Mouse (Mus musculus) limb, embryonic 10.5 days (tissue): ENCODE data around the gene C1ql3. TPM values are rescaled to one million over a fixed set of nuclear protein-coding genes. Genes with fewer than 3 reads are reported as not detected.

Experiments used
- DNase-seq: peaks from one replicate; pipeline ENCODE4 v3.0.0-alpha.2; 2017; ENCODE audit warnings: low spot score
- H3K27ac ChIP-seq: fragments of 300-500 bp; sonication (generic); 2 replicates; pipeline ENCODE4 v1.5.1; 2016; ENCODE audit warnings: mild to moderate bottlenecking
- H3K27me3 ChIP-seq: fragments of 300-500 bp; sonication (generic); 2 replicates; pipeline ENCODE4 v1.6.1; 2016; ENCODE audit warnings: low read depth, mild to moderate bottlenecking; ENCODE audit not compliant: poor library complexity, severe bottlenecking
- H3K36me3 ChIP-seq: fragments of 300-500 bp; sonication (generic); 2 replicates; pipeline ENCODE4 v1.6.1; 2016; ENCODE audit warnings: mild to moderate bottlenecking, moderate library complexity
- H3K4me1 ChIP-seq: fragments of 300-500 bp; sonication (generic); 2 replicates; pipeline ENCODE4 v1.6.1; 2016
- H3K4me3 ChIP-seq: fragments of 300-500 bp; sonication (generic); 2 replicates; pipeline ENCODE4 v1.5.1; 2016; ENCODE audit warnings: mild to moderate bottlenecking, moderate library complexity
- H3K9me3 ChIP-seq: fragments of 300-500 bp; sonication (generic); replicated peaks from 2 replicates; pipeline ENCODE4 v1.6.1; 2016; ENCODE audit warnings: mild to moderate bottlenecking
- WGBS: fragments of 180-500 bp; shearing (Covaris S2); methylation state at CpG from one replicate; pipeline ENCODE4 v1.1.7; 2016; 5-methylcytosine and 5-hydroxymethylcytosine counted together
- polyA plus RNA-seq: library from polyadenylated mRNA; unstranded; fragments of >200 nt; fragmentation: Nextera tagmentation; extraction: Ambion mirVana; gene quantifications from 2 replicates; pipeline ENCODE4 v1.2.1, GENCODE M21; 2016

The C1ql3 gene
- polyA plus RNA-seq, 1 experiment from 2014 or later, result 0.09 TPM

GRCm38 (mm10) chr2:13008433-13008832 is 3.2 kb downstream of the C1ql3 start:
- 71% methylated on average over 1 of the region's 1 CpGs for WGBS
- H3K4me3 ChIP-seq, result no peak overlapping the region
- H3K4me1 ChIP-seq, result peaks cover 29% of the 10 kb centered on the region
- no peak for DNase-seq
- H3K27ac ChIP-seq, result no peak overlapping the region
- H3K27me3 ChIP-seq, result peaks cover 56% of the 10 kb centered on the region
- H3K9me3 ChIP-seq, result no peaks in the 10 kb centered on the region
- H3K36me3 ChIP-seq, result no peaks in the 10 kb centered on the region

- Histone ChIP-seq H3K27me3 (no peaks in the 10 kb centered on the region), H3K9me3 (no peaks in the 10 kb centered on the region), H3K36me3 (no peaks in the 10 kb centered on the region), H3K4me3 (no peak overlapping the region), H3K27ac (no peak overlapping the region), H3K4me1 (no peaks in the 10 kb centered on the region)
- WGBS, result 78% methylated on average over 2 of the region's 2 CpGs
- DNase-seq, result no peak
These were observed 11.6 kb downstream of the C1ql3 start for GRCm38 (mm10) chr2:13000026-13000425.

- 69% methylated on average over 4 of the region's 4 CpGs for WGBS
- Histone ChIP-seq H3K27me3 (no peaks in the 10 kb centered on the region), H3K9me3 (no peaks in the 10 kb centered on the region), H3K4me1 (peaks cover 5% of the 10 kb centered on the region), H3K27ac (no peak overlapping the region), H3K36me3 (no peaks in the 10 kb centered on the region), H3K4me3 (no peak overlapping the region)
- DNase-seq, result no peak
These were observed 26.5 kb downstream of the C1ql3 start for GRCm38 (mm10) chr2:12984901-12985732.

GRCm38 (mm10) chr2:12978771-12979170 is 32.8 kb downstream of the C1ql3 start:
- 87% methylated on average over 4 of the region's 4 CpGs for WGBS
- no peak for DNase-seq
- H3K4me3 ChIP-seq, result no peak overlapping the region
- H3K27me3 ChIP-seq, result no peaks in the 10 kb centered on the region
- no peaks in the 10 kb centered on the region for H3K36me3 ChIP-seq
- H3K27ac ChIP-seq, result no peak overlapping the region
- H3K9me3 ChIP-seq, result no peaks in the 10 kb centered on the region
- H3K4me1 ChIP-seq, result no peaks in the 10 kb centered on the region

- Histone ChIP-seq H3K36me3 (no peaks in the 10 kb centered on the region), H3K27ac (no peak overlapping the region), H3K27me3 (no peaks in the 10 kb centered on the region), H3K9me3 (no peaks in the 10 kb centered on the region), H3K4me3 (no peak overlapping the region), H3K4me1 (no peaks in the 10 kb centered on the region)
- DNase-seq, result no peak
- WGBS, result 95% methylated on average over 7 of the region's 7 CpGs
These were observed 34.2 kb downstream of the C1ql3 start for GRCm38 (mm10) chr2:12977367-12977766.

- Histone ChIP-seq H3K36me3 (no peaks in the 10 kb centered on the region), H3K27me3 (no peaks in the 10 kb centered on the region), H3K9me3 (no peaks in the 10 kb centered on the region), H3K4me1 (0 out of 2 replicates have a peak, but pooled peaks cover 9% of the 10 kb centered on the region), H3K27ac (no peak overlapping the region), H3K4me3 (no peak overlapping the region)
- no peak for DNase-seq
- 70% methylated on average over 2 of the region's 2 CpGs for WGBS
These were observed 37.9 kb downstream of the C1ql3 start for GRCm38 (mm10) chr2:12973752-12974151.

GRCm38 (mm10) chr2:12970049-12970724 is 41.4 kb downstream of the C1ql3 start:
- H3K36me3 ChIP-seq, result no peaks in the 10 kb centered on the region
- 60% methylated on average over 12 of the region's 12 CpGs for WGBS
- H3K27ac ChIP-seq, result peak overlapping the region; percentile 4; the same call in 1 of the 2 replicates
- no peaks in the 10 kb centered on the region for H3K9me3 ChIP-seq
- no peak overlapping the region for H3K4me3 ChIP-seq
- H3K4me1 ChIP-seq, result 0 out of 2 replicates have a peak, but pooled peaks cover 9% of the 10 kb centered on the region
- no peaks in the 10 kb centered on the region for H3K27me3 ChIP-seq
- peak; percentile 45 for DNase-seq

- Histone ChIP-seq H3K27ac (no peak overlapping the region), H3K4me3 (no peak overlapping the region), H3K4me1 (no peaks in the 10 kb centered on the region), H3K36me3 (no peaks in the 10 kb centered on the region), H3K9me3 (no peaks in the 10 kb centered on the region), H3K27me3 (no peaks in the 10 kb centered on the region)
- DNase-seq, result no peak
These were observed 54.7 kb downstream of the C1ql3 start for GRCm38 (mm10) chr2:12956703-12957424.

Other genes with a start within 250 kb of the C1ql3 start
- gene Pter, start 87.8 kb downstream of the C1ql3 start, polyA plus RNA-seq, result 14.0 and 14.8 TPM in 2 replicates